Mouse (Mus musculus) myocyte (in vitro differentiated cells): ENCODE results near the gene Ddx21.

Source experiments
- CEBPB ChIP-seq: IDR thresholded peaks from 2 replicates; pipeline ENCODE4 v1.6.1; 2011; ENCODE audit warnings: mild to moderate bottlenecking, moderate library complexity; ENCODE audit not compliant: poor library complexity, insufficient read depth, severe bottlenecking
- MAX ChIP-seq: IDR thresholded peaks from one replicate; pipeline ENCODE4 v1.6.1; 2011; ENCODE audit warnings: low read depth, mild to moderate bottlenecking, control low read depth
- POLR2A ChIP-seq: IDR thresholded peaks from one replicate; pipeline ENCODE4 v1.6.1; 2011; ENCODE audit warnings: low read depth, mild to moderate bottlenecking, control low read depth, moderate library complexity; ENCODE audit not compliant: insufficient read length
- POLR2AphosphoS2 ChIP-seq: IDR thresholded peaks from one replicate; pipeline ENCODE4 v1.6.1; 2011; ENCODE audit warnings: low read depth, control low read depth; ENCODE audit not compliant: insufficient read length
- SRF ChIP-seq: IDR thresholded peaks from one replicate; pipeline ENCODE4 v1.6.1; 2011; ENCODE audit warnings: low read depth; ENCODE audit not compliant: control insufficient read depth, insufficient read length
- TCF12 ChIP-seq: IDR thresholded peaks from one replicate; pipeline ENCODE4 v1.6.1; 2011; ENCODE audit warnings: mild to moderate bottlenecking, control low read depth; ENCODE audit not compliant: poor library complexity, insufficient read depth, severe bottlenecking
- USF1 ChIP-seq: IDR thresholded peaks from one replicate; pipeline ENCODE4 v1.6.1; 2011; ENCODE audit warnings: low read depth, mild to moderate bottlenecking, control low read depth, moderate library complexity

DNA sequence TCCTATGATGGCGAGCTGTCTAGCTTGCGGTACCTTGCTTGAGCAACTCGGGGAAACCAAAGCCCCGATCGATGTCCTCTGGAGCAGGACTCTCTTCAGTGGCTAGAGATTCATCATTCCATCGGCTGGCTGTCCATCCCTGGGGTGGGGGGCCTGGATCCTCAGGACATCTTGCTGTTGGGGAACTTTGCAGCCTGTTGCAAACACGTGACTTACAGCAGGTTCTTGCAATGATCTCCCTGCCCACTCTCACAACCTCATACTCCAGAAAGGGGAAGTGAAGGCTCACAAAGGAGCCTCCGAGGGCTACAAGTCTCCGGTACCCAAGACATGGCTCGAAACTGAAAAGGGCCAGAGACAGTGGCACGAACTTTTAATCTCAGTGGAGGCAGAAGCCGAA, 60.6 kb downstream of the Ddx21 start:
- TF ChIP-seq SRF, result no peak
- TF ChIP-seq CEBPB, result no peak
- TF ChIP-seq TCF12, result no peak
- no peak for TF ChIP-seq USF1
- no peak for TF ChIP-seq POLR2AphosphoS2
- TF ChIP-seq POLR2A, result no peak
- no peak for TF ChIP-seq MAX
